Mouse (Mus musculus) lung, adult 2 months (tissue): ENCODE results near the gene Negr1. TPM values are rescaled to one million over a fixed set of nuclear protein-coding genes. Genes with fewer than 3 reads are reported as not detected.

Source experiments
- DNase-seq: peaks from one replicate; pipeline ENCODE4 v3.0.0; 2022
- H3K4me1 ChIP-seq: fragments of 200-500 bp; 2 replicates; pipeline ENCODE4 v1.6.1; 2011; ENCODE audit warnings: low read length; ENCODE audit not compliant: control insufficient read depth, insufficient read depth
- H3K4me3 ChIP-seq: fragments of 200-500 bp; replicated peaks from 2 replicates; pipeline ENCODE3; 2011; ENCODE audit warnings: low read depth, mild to moderate bottlenecking, control low read depth, low read length; ENCODE audit errors: extremely low read depth
- CTCF ChIP-seq: fragments of 200-500 bp; IDR thresholded peaks from 2 replicates; pipeline ENCODE4 v1.5.1; 2011; ENCODE audit warnings: mild to moderate bottlenecking, low read length, control low read depth; ENCODE audit not compliant: insufficient read depth
- POLR2A ChIP-seq: fragments of 200-500 bp; IDR thresholded peaks from 2 replicates; pipeline ENCODE4 v1.6.1; 2011; ENCODE audit warnings: low read depth, mild to moderate bottlenecking, control low read depth, low read length, borderline replicate concordance; ENCODE audit errors: extremely low read depth
- WGBS: fragments of 180-500 bp; shearing (Covaris S2); methylation state at CpG from one replicate; pipeline ENCODE4 v1.1.7; 2018; 5-methylcytosine and 5-hydroxymethylcytosine counted together
- polyA plus RNA-seq: library from polyadenylated mRNA; depleted of rRNA; stranded (reverse); fragments of >200 nt; gene quantifications from 2 replicates; pipeline ENCODE4 v1.2.3, GENCODE M21; 2012

The Negr1 gene
- polyA plus RNA-seq, 1 experiment = 1.5 TPM

DNA sequence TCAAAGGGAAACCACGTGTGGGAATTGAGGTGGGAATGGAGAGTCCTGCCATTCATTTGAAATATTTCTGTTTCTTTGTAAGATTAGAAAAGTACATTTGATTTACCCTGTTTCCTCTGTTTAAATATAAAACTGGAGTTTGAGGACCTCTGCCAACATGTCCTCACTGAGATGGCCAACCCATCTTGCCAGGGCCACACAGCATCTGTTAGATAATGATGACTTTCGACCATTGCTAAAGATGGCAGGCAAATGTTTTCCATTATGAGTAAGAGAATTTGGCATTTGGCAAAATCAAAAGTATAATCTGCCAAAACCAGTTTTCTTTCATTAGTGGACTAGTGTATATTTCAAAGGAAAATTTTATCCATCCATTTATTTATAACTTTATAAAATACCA, 286.8 kb downstream of the Negr1 start:
- WGBS = 57% methylated on average over 2 of the region's 2 CpGs
- no peak for DNase-seq
- TF ChIP-seq POLR2A = no peak
- no peak for TF ChIP-seq CTCF

DNA sequence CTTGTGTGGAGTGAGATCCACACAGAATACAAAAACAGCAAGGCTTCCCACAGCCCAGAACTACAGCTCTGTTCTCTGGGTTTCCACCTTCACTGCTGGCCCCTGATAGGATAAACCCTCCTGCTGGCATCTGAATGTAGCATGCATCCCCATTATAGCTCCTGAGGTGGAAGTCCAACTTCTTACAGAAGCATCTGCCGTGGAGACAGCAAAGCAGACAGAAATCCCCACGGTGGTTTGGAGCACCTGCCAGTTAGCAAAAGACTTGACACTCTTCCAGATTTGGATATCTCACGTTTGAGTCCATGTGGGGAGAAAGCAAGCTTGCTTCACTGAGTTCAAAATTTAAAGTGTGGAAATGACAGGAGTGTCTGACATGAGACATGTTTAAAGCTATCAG, 290.3 kb downstream of the Negr1 start:
- no peak for DNase-seq
- Histone ChIP-seq H3K4me1 (no peaks in the 10 kb centered on the region), H3K4me3 (no peak overlapping the region)
- 59% methylated on average over 3 of the region's 3 CpGs for WGBS
- no peak for TF ChIP-seq CTCF
- no peak for TF ChIP-seq POLR2A

More for the DNA sequence above, 286.8 kb downstream of the Negr1 start:
- Histone ChIP-seq H3K4me3 (no peak overlapping the region), H3K4me1 (no peaks in the 10 kb centered on the region)

DNA sequence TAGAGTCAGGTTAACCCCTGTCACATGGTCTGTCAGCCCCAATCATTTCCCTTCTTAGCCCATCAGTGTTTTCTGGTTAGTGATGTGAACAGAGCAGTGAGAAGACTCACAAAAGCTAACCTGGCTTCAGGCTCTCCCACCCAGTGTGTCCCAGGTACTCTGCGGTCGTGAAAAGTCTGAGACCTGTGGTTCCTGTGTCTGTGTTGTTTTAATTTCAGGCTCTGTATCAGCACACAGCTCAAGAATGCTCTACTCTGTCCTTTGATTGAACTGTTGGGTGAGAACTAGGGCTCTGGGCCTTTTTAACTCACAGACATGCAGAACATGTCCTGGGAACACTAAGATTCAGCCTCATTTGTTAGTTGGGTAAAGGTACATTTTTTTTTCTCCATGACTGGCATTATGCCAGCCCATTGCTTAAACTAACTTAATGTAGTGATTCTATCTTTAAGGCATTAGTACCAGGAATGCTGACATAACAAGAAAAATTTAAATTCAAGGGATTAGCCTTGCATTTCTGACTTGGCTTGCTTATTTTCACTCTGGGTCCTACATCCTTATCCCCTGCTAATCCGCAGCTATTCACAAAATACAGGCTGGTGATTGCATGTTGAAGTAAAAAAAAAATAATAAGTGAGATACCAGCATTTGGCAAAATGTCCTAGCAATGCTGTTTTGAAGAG, 308.8 kb downstream of the Negr1 start:
- no peak overlapping the region for H3K4me3 ChIP-seq
- TF ChIP-seq POLR2A (no peak), CTCF (no peak)
- no peaks in the 10 kb centered on the region for H3K4me1 ChIP-seq
- 52% methylated on average over 3 of the region's 3 CpGs for WGBS
- no peak for DNase-seq

DNA sequence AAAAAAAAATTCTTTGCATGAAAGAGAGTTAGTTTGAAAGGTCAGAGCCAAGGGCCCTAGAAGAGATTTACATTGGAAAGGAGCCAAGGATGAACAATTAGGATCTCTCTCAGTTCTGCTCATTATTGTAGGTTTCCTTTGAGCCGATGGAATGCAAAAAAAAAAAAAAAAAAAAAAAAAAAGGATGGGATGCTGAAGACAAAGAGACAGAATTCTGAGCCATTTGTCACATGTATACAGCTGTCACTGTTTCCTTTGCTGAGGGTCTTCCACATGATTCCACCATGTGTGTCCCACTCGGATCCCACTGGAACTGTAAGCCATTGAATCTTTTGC, 309.3 kb downstream of the Negr1 start:
- no peaks in the 10 kb centered on the region for H3K4me1 ChIP-seq
- no peak overlapping the region for H3K4me3 ChIP-seq
- 28% methylated on average over 2 of the region's 2 CpGs for WGBS
- DNase-seq = no peak
- TF ChIP-seq POLR2A = no peak
- no peak for TF ChIP-seq CTCF

DNA sequence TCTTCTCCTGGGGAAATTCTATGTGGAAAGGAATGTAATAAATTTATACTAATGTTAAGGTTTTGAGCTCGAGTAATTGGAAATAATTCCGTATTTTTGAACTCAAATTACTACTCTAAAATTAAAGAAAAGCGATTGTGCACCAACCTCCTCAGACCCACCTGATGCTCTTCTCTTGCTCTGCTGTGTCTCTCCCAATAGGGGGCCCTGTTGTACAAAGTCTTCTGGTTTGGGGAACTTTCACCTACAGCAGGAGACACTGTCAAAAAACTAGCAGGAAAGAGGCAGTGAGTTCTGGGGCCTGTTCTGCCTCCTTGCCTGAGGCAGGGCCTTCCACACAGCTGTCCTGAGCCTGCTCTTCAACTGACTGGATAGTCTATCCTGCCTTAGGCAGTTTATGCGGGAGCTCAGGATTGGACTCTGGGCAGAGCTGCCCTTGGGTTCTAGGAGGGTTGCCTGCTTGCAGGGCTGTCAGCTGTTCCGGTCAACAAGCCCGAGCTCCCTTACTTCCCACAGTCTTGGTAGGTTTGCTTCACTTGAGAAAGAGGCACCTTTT, 310.1 kb downstream of the Negr1 start:
- no peak for TF ChIP-seq CTCF
- TF ChIP-seq POLR2A = no peak
- DNase-seq = no peak
- Histone ChIP-seq H3K4me1 (no peaks in the 10 kb centered on the region), H3K4me3 (no peak overlapping the region)
- 82% methylated on average over 6 of the region's 6 CpGs for WGBS

DNA sequence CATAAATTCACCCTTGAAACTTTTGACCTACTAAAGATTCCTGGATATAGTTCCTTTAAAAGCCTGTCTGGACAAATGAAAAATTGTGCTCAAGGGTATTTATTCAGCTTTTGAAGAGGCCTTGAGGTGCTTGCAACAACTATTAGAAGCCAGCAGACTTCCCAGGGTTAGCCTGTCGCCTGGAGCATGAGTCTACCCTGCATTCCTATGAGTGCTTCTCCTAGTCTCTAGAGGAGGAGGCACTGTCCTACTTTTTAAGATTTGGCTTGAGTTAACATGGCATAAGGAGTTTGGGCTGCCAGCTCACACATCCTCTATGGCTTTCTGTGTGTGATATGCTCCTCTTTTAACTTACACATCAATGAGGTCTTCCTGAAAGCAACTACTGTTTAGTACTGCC, 315.0 kb downstream of the Negr1 start:
- DNase-seq = no peak
- Histone ChIP-seq H3K4me3 (no peak overlapping the region), H3K4me1 (no peaks in the 10 kb centered on the region)
- whole genome bisulfite sequencing = 58% methylated on average over 1 of the region's 1 CpGs
- no peak for TF ChIP-seq CTCF
- TF ChIP-seq POLR2A = no peak

DNA sequence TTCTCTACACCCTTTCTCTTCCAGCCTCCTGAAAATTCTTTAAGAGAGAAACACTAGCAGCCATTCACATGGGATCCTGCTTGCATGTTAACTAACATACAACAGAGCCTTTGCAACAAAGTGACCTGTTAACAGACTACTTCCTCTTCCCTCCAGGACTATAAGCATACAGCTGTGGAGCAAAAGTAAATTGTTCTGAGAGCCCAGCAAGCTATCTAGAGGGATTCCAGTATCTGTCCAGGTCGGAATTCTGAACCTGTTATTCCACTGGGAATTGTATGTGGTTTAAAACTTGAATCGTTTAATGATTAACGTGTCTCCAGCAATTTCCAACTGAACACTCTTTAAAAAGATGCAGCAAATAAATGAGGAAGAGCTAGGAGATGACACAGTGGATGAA, 320.5 kb downstream of the Negr1 start:
- Histone ChIP-seq H3K4me1 (no peaks in the 10 kb centered on the region), H3K4me3 (no peak overlapping the region)
- WGBS = 68% methylated on average over 3 of the region's 3 CpGs
- TF ChIP-seq POLR2A (no peak), CTCF (no peak)
- DNase-seq = no peak

DNA sequence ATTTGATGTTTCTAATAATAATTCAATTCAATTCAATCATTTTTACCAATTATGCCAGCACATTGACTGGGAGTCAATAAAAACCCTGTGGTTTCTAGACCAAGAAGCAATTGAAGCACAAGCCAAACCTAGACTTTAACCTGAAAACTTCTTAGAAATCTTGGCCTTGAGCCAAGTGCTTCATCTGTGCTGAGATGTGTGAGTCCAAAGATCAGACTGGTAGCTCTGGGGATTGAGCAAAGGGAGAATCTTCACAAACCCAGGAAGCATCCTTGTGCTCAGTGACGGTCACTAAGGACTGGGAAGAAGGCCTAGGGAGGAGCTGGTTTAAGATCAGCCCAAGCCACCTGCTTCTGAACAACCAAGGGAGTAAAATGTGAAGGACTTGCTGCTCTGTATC, 322.3 kb downstream of the Negr1 start:
- TF ChIP-seq CTCF (no peak), POLR2A (no peak)
- H3K4me3 ChIP-seq = no peak overlapping the region
- no peaks in the 10 kb centered on the region for H3K4me1 ChIP-seq
- DNase-seq = no peak
- 78% methylated on average over 1 of the region's 1 CpGs for WGBS

DNA sequence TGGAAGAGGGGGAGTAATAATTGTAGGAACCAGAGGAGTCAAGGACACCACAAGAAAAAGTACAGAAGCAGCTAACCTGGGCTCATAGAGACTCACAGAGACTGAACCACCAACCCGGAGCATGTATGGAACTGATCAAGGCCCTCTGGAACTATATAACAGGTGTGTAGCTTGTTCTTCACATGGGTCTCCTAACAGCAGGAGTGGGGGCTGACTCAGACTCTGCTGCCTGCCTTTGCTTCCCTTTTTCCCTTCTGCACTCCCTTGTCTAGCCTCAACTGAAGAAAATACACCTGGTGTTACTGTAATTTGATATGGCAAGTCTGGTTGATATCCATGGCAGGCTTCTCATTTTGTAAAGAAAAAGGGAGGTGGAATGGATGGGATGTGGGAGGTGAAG, 324.1 kb downstream of the Negr1 start:
- no peaks in the 10 kb centered on the region for H3K4me1 ChIP-seq
- no peak for DNase-seq
- 100% methylated on average over 1 of the region's 1 CpGs for WGBS
- TF ChIP-seq POLR2A = no peak
- no peak for TF ChIP-seq CTCF
- H3K4me3 ChIP-seq = no peak overlapping the region

DNA sequence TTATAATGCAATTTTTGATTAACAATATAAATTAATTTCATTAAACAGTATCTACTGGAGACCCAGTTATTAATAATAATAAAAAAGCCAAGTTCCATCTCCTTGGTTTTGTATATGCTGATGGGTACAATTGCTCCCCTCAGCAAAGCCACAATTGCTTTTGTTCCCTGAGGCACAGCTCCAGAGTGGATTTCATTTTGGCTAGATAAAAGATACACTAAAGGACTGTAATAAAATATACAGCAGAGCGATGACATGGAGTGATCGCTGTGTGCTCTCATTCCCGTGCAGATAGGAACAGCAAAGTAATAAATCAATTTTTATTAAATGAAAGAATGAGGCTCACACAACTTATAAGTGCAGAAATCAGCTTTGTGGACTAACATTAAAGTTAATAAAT, 325.3 kb downstream of the Negr1 start:
- TF ChIP-seq POLR2A = no peak
- TF ChIP-seq CTCF = no peak
- Histone ChIP-seq H3K4me3 (no peak overlapping the region), H3K4me1 (no peaks in the 10 kb centered on the region)
- no peak for DNase-seq
- WGBS = 78% methylated on average over 3 of the region's 3 CpGs
